Mouse (Mus musculus) left cerebral cortex, adult 8-10 months (tissue): ENCODE results near the gene Trim23. TPM values are rescaled to one million over a fixed set of nuclear protein-coding genes. Genes with fewer than 3 reads are reported as not detected.

ENCODE experiments used
- total RNA-seq, 4 experiments: library from RNA; stranded (reverse); gene quantifications; 2 replicates each; pipeline ENCODE4 v1.2.4; 2022

Trim23 gene
- total RNA-seq, 4 experiments from 2014 or later = 55.3 to 65.0 (median 60.9) TPM

Other genes with a start within 250 kb of the Trim23 start
- gene Nln, start 69.2 kb upstream of the Trim23 start, total RNA-seq = 10 to 100 TPM; 27.7 to 31.6 (median 29.7) TPM
- gene Sgtb, start 69.1 kb upstream of the Trim23 start, total RNA-seq = 100 to 1,000 TPM; 132 to 160 (median 140) TPM
- gene Trappc13, start 328 bp upstream of the Trim23 start, total RNA-seq = 10 to 100 TPM; 48.5 to 55.8 (median 52.1) TPM
- gene Cenpk, start 49.8 kb downstream of the Trim23 start, total RNA-seq = 1 to 10 TPM in 2 of 4 experiments, under 1 TPM in 2; 0.81 to 2.5 (median 1.2) TPM
- 10 to 100 TPM; 10.8 to 11.6 (median 11.4) TPM for gene Ppwd1, start 50.0 kb downstream of the Trim23 start, total RNA-seq
- gene Adamts6, start 109.0 kb downstream of the Trim23 start, total RNA-seq = 1 to 10 TPM; 4.7 to 6.2 (median 5.8) TPM